Mouse (Mus musculus): ENCODE results near the gene Tas2r144. TPM values are rescaled to one million over a fixed set of nuclear protein-coding genes. Genes with fewer than 3 reads are reported as not detected.

The Tas2r144 gene
- total and polyA plus RNA-seq, 2 experiments from 2014 or later = not detected

DNA sequence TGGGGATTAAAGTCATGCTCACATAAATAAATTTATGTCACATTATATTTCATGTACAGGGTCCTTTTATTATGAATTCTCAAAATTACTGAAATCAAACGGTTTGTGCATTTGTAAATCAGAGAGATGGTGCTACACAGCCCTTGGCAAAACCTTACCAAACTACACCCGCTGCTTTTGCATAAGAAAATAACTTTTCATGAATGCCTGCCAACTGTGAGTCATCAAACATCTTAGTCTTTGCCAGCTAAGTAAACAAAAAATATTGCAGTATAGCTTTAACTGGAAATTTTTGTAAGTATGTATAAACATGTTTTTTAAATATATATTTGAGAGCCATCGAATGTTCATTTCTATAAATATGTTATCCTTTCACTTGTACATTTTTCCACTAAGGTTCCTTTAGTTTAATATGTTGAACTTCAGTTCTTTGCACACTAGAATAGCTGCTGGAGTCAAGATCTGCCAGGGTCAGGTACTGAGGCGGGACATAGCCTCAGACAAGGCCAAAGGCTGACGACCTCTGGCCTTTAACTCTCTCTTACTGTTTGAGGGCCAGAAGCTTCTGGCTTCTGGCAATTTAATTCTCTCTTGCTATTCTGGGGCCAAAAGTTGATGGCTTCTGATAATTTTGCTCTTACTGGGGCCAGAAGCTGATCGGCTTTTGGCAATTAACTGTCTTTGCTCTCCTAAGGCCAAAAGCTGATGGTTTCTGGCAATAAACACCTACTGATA, 26.4 kb downstream of the Tas2r144 start:
- H3K4me2 ChIP-seq (ENCODE audit: low read depth, low read length) = no peak overlapping the region

DNA sequence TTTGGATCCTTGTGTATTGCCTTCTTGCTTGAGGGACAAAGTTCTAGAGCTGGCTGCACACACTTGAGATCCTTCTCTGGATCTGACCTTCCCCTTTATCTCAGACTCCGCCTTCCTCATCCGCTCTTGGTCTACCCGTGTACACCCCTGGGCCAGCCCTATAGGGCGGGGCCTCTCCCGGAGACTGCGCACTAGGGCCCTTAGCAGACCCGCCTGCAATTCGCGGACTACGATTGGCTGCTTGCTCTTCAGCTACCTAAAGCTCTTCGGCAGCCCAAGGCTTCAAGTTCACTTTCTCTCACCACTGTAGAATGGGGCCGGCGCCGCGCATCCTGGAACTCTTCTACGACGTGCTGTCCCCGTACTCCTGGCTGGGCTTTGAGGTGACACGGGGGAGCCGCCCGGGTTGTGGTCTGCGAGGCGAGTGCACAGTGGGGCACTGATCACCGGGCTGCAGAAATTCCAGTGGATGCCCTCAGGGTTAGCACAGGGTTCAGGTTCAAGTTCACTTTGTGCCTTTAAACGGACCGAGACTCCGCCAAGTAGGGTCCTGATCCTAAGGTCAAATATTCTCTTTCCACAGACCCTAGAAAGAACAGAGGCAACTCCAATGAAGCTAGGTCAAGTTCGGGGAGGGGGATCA, 30.7 kb downstream of the Tas2r144 start, which contains the start of gene Gstk1:
TSS of gene Gstk1 (plus strand) at position 225 of the 643 bp plus-strand sequence.
- ATAC-seq (ENCODE audit: insufficient read depth, low read depth) = peak; percentile 99
- peak within 1 kb of the TSS; percentile 39; the same call in 1 of the 2 replicates for H3K27ac ChIP-seq (ENCODE audit: low read depth)
- WGBS = 3% methylated on average over 28 of the region's 28 CpGs

More for the DNA sequence above, 26.4 kb downstream of the Tas2r144 start:
- no peak for ATAC-seq (ENCODE audit: insufficient read depth, low read depth)
- DNase-seq (ENCODE audit: low spot score) = no peak
- Histone ChIP-seq H3K27me3 (ENCODE audit: control insufficient read depth, insufficient read depth, low read length) (no peaks in the 10 kb centered on the region), H3K4me1 (ENCODE audit: control insufficient read depth, insufficient read depth) (0 out of 2 replicates have a peak, but pooled peaks cover 6% of the 10 kb centered on the region), H3K36me3 (replicated peaks; ENCODE audit: control insufficient read depth, insufficient read depth, low read length) (no peaks in the 10 kb centered on the region), H3K27ac (ENCODE audit: low read depth) (no peak overlapping the region), H3K4me3 (ENCODE audit: low read depth, low read length) (no peak overlapping the region), H3K9me3 (replicated peaks; ENCODE audit: control insufficient read depth, low read length) (no peaks in the 10 kb centered on the region), H3K9ac (replicated peaks; ENCODE audit: low read depth, low read length) (no peak overlapping the region)
- 71% methylated on average over 6 of the region's 6 CpGs for WGBS
- TF ChIP-seq CTCF (IDR thresholded peaks at IDR 0.05; ENCODE audit: low read depth) = no peak
- no peak for TF ChIP-seq EP300 (IDR thresholded peaks at IDR 0.05; ENCODE audit: low read depth)

DNA sequence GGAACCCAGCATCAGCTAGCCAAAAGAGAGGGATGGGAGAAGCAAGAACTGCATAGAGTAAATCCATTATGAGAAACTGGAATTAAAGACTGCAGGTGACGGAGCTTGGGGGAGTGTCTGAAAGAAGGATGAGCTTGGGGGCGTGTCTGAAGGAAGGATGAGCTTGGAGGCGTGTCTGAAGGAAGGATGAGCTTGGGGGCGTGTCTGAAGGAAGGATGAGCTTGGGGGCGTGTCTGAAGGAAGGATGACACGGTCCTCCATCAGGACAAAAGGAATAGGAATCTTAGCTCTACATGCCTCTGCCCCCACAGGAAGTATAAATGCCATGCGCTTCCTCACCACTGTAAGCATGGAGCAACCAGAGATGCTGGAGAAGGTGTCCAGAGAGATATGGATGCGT, 32.0 kb downstream of the Tas2r144 start:
- Histone ChIP-seq H3K9ac (replicated peaks; ENCODE audit: low read depth, low read length) (no peak overlapping the region), H3K27me3 (ENCODE audit: control insufficient read depth, insufficient read depth, low read length) (no peaks in the 10 kb centered on the region), H3K4me3 (ENCODE audit: low read depth, low read length) (no peak overlapping the region), H3K36me3 (replicated peaks; ENCODE audit: control insufficient read depth, insufficient read depth, low read length) (no peaks in the 10 kb centered on the region), H3K4me2 (ENCODE audit: low read depth, low read length) (no peak overlapping the region), H3K9me3 (replicated peaks; ENCODE audit: control insufficient read depth, low read length) (no peaks in the 10 kb centered on the region), H3K27ac (ENCODE audit: low read depth) (no peak overlapping the region), H3K4me1 (ENCODE audit: control insufficient read depth, insufficient read depth) (0 out of 2 replicates have a peak, but pooled peaks cover 10% of the 10 kb centered on the region)
- TF ChIP-seq EP300 (IDR thresholded peaks at IDR 0.05; ENCODE audit: low read depth) = no peak
- TF ChIP-seq CTCF (IDR thresholded peaks at IDR 0.05; ENCODE audit: low read depth) = no peak
- no peak for ATAC-seq (ENCODE audit: insufficient read depth, low read depth)
- WGBS = 20% methylated on average over 8 of the region's 8 CpGs
- no peak for DNase-seq (ENCODE audit: low spot score)

More for the DNA sequence above, 30.7 kb downstream of the Tas2r144 start, which contains the start of gene Gstk1:
- DNase-seq (ENCODE audit: low spot score) = peak; percentile 84
- no peaks in the 10 kb centered on the region for H3K27me3 ChIP-seq (ENCODE audit: control insufficient read depth, insufficient read depth, low read length)
- peak within 1 kb of the TSS; percentile 70 for H3K4me2 ChIP-seq (ENCODE audit: low read depth, low read length)
- H3K9me3 ChIP-seq (replicated peaks; ENCODE audit: control insufficient read depth, low read length) = no peaks in the 10 kb centered on the region
- H3K36me3 ChIP-seq (replicated peaks; ENCODE audit: control insufficient read depth, insufficient read depth, low read length) = no peaks in the 10 kb centered on the region
- H3K9ac ChIP-seq (replicated peaks; ENCODE audit: low read depth, low read length) = peak within 1 kb of the TSS; percentile 49; the same call in 1 of the 2 replicates
- H3K4me1 ChIP-seq (ENCODE audit: control insufficient read depth, insufficient read depth) = 0 out of 2 replicates have a peak, but pooled peaks cover 10% of the 10 kb centered on the region
- H3K4me3 ChIP-seq (ENCODE audit: low read depth, low read length) = peak within 1 kb of the TSS; percentile 50
- no peak for TF ChIP-seq EP300 (IDR thresholded peaks at IDR 0.05; ENCODE audit: low read depth)
- no peak for TF ChIP-seq CTCF (IDR thresholded peaks at IDR 0.05; ENCODE audit: low read depth)

DNA sequence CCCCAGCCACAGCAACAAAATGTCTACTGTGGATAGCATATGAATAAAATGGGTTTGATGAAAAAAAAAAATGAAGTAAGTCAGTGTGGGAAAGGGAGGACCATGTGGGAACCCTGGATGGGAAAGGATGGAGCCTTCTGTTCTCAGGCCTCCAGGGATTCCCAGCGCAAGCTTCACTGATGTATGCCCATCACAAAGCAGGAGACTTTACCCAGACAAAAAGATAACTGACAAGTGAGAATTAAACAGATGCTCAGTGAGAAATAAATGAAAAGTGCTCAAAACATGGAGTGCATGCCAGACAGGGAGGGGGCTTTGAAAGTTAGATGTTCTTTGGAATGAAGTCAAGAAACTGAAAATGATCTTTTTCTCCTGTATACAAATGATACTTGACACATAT, 32.9 kb downstream of the Tas2r144 start:
- no peak overlapping the region for H3K9ac ChIP-seq (replicated peaks; ENCODE audit: low read depth, low read length)
- H3K4me1 ChIP-seq (ENCODE audit: control insufficient read depth, insufficient read depth) = 0 out of 2 replicates have a peak, but pooled peaks cover 10% of the 10 kb centered on the region
- no peak for ATAC-seq (ENCODE audit: insufficient read depth, low read depth)
- no peaks in the 10 kb centered on the region for H3K36me3 ChIP-seq (replicated peaks; ENCODE audit: control insufficient read depth, insufficient read depth, low read length)
- no peak overlapping the region for H3K27ac ChIP-seq (ENCODE audit: low read depth)
- H3K4me3 ChIP-seq (ENCODE audit: low read depth, low read length) = no peak overlapping the region
- no peaks in the 10 kb centered on the region for H3K9me3 ChIP-seq (replicated peaks; ENCODE audit: control insufficient read depth, low read length)
- H3K4me2 ChIP-seq (ENCODE audit: low read depth, low read length) = no peak overlapping the region
- TF ChIP-seq EP300 (IDR thresholded peaks at IDR 0.05; ENCODE audit: low read depth) (no peak), CTCF (IDR thresholded peaks at IDR 0.05; ENCODE audit: low read depth) (no peak)
- H3K27me3 ChIP-seq (ENCODE audit: control insufficient read depth, insufficient read depth, low read length) = no peaks in the 10 kb centered on the region
- DNase-seq (ENCODE audit: low spot score) = no peak
- 80% methylated on average over 1 of the region's 1 CpGs for WGBS

DNA sequence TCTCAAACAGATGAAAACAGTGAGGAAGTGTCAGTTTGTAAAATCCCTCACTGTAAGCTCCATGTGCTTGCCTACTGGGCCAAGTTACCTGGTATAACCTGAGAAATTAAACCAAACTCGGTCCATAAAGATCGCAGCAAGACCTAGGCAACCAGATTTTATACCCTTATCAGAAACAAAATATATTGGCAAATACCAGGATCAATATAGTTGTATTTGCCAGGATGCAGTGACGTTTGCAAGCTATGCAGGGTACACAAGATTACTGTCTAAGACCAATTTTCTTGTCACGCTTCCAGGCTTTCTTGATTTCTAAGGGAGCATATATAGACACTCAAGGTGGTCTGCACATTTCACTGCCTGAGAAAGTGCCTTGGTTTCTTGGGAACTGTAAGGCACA, 36.7 kb downstream of the Tas2r144 start:
- H3K4me2 ChIP-seq (ENCODE audit: low read depth, low read length) = no peak overlapping the region
- DNase-seq (ENCODE audit: low spot score) = no peak

More for the DNA sequence above, 36.7 kb downstream of the Tas2r144 start:
- 84% methylated on average over 4 of the region's 4 CpGs for WGBS
- no peak overlapping the region for H3K4me3 ChIP-seq (ENCODE audit: low read depth, low read length)
- TF ChIP-seq CTCF (IDR thresholded peaks at IDR 0.05; ENCODE audit: low read depth) (no peak), EP300 (IDR thresholded peaks at IDR 0.05; ENCODE audit: low read depth) (no peak)
- no peaks in the 10 kb centered on the region for H3K9me3 ChIP-seq (replicated peaks; ENCODE audit: control insufficient read depth, low read length)
- ATAC-seq (ENCODE audit: insufficient read depth, low read depth) = no peak
- 0 out of 2 replicates have a peak, but pooled peaks cover under 1% of the 10 kb centered on the region for H3K4me1 ChIP-seq (ENCODE audit: control insufficient read depth, insufficient read depth)
- no peaks in the 10 kb centered on the region for H3K36me3 ChIP-seq (replicated peaks; ENCODE audit: control insufficient read depth, insufficient read depth, low read length)
- no peak overlapping the region for H3K9ac ChIP-seq (replicated peaks; ENCODE audit: low read depth, low read length)
- H3K27ac ChIP-seq (ENCODE audit: low read depth) = no peak overlapping the region
- no peaks in the 10 kb centered on the region for H3K27me3 ChIP-seq (ENCODE audit: control insufficient read depth, insufficient read depth, low read length)

Data from heart, postnatal 0 days (tissue).